Mouse (Mus musculus) fibroblast of lung, adult 2 months (primary cell): ENCODE results near the gene Gnat2.

Source experiments
- DNase-seq: peaks from one replicate; pipeline ENCODE4 v3.0.0-alpha.2; 2011; ENCODE audit warnings: low read depth

Gnat2 gene

GRCm38 (mm10) chr3:108092536-108093115, at the start of gene Gnat2:
TSS of gene Gnat2 (plus strand) at chr3:108092789.
- DNase-seq, result no peak

GRCm38 (mm10) chr3:108044394-108045140, 48.0 kb upstream of the Gnat2 start, which contains the start of gene Gstm4:
TSS of gene Gstm4 (minus strand) at chr3:108044894.
- peak; percentile 59 for DNase-seq

- DNase-seq, result no peak
Measured at GRCm38 (mm10) chr3:108046944-108047655, 45.5 kb upstream of the Gnat2 start.

- no peak for DNase-seq
Measured at GRCm38 (mm10) chr3:108048306-108048705, 44.3 kb upstream of the Gnat2 start.

- no peak for DNase-seq
Measured at GRCm38 (mm10) chr3:108050493-108050892, 42.1 kb upstream of the Gnat2 start.

- no peak for DNase-seq
Measured at GRCm38 (mm10) chr3:108061420-108061819, 31.2 kb upstream of the Gnat2 start.

- DNase-seq, result no peak
Measured at GRCm38 (mm10) chr3:108062648-108063047, 29.9 kb upstream of the Gnat2 start.

- no peak for DNase-seq
Measured at GRCm38 (mm10) chr3:108064672-108065071, 27.9 kb upstream of the Gnat2 start.

GRCm38 (mm10) chr3:108065551-108065950, 27.0 kb upstream of the Gnat2 start:
- no peak for DNase-seq

- DNase-seq, result no peak
Measured at GRCm38 (mm10) chr3:108067370-108067934, 25.1 kb upstream of the Gnat2 start.

GRCm38 (mm10) chr3:108068826-108069225, 23.8 kb upstream of the Gnat2 start:
- no peak for DNase-seq

- no peak for DNase-seq
Measured at GRCm38 (mm10) chr3:108069231-108069870, 23.2 kb upstream of the Gnat2 start.

- DNase-seq, result no peak
Measured at GRCm38 (mm10) chr3:108070295-108071293, 22.0 kb upstream of the Gnat2 start.

GRCm38 (mm10) chr3:108072983-108073569, 19.5 kb upstream of the Gnat2 start:
- no peak for DNase-seq

- DNase-seq, result no peak
Measured at GRCm38 (mm10) chr3:108076836-108077235, 15.8 kb upstream of the Gnat2 start.

GRCm38 (mm10) chr3:108081681-108082080, 10.9 kb upstream of the Gnat2 start:
- DNase-seq, result no peak

- no peak for DNase-seq
Measured at GRCm38 (mm10) chr3:108082251-108082875, 10.2 kb upstream of the Gnat2 start.

GRCm38 (mm10) chr3:108083161-108083560, 9.4 kb upstream of the Gnat2 start:
- DNase-seq, result no peak

- no peak for DNase-seq
Measured at GRCm38 (mm10) chr3:108083904-108084407, 8.6 kb upstream of the Gnat2 start.

- no peak for DNase-seq
Measured at GRCm38 (mm10) chr3:108084767-108085270, 7.8 kb upstream of the Gnat2 start.
